Mouse (Mus musculus) CH12.LX (cell line): ENCODE data around the gene Uri1. TPM values are rescaled to one million over a fixed set of nuclear protein-coding genes. Genes with fewer than 3 reads are reported as not detected.

Experiments used
- polyA plus RNA-seq: library from polyadenylated mRNA; unstranded; fragments of >175 nt; gene quantifications from 2 replicates; pipeline ENCODE4 v1.2.1, GENCODE M21; 2012; ENCODE audit warnings: low read depth; ENCODE audit not compliant: insufficient read length
- total RNA-seq, 2 experiments: library from RNA; depleted of rRNA; stranded (reverse); fragments of 300-350 nt in 1 of 2; fragments of >200 nt in 1 of 2; gene quantifications; 2 replicates each; pipeline ENCODE4 v1.2.3; 2012 to 2014

Uri1 gene
- total and polyA plus RNA-seq, 3 experiments = 37.1 to 53.3 (median 50.1) TPM

Other genes starting within 250 kb of the Uri1 start
- not detected in 2 replicates for gene Zfp536, start 249.9 kb downstream of the Uri1 start, total RNA-seq (2012; rRNA removed)
- gene Zfp536, start 249.9 kb downstream of the Uri1 start, total RNA-seq (2014; rRNA removed) = not detected in 2 replicates
- not detected in 2 replicates for gene Zfp536, start 249.9 kb downstream of the Uri1 start, polyA plus RNA-seq
- gene Ccne1, start 84.0 kb upstream of the Uri1 start, total RNA-seq (2012; rRNA removed) = 43.7 and 74.4 TPM in 2 replicates
- 70.0 and 77.8 TPM in 2 replicates for gene Ccne1, start 84.0 kb upstream of the Uri1 start, total RNA-seq (2014; rRNA removed)
- 109 and 110 TPM in 2 replicates for gene Ccne1, start 84.0 kb upstream of the Uri1 start, polyA plus RNA-seq
- 7.4 and 8.1 TPM in 2 replicates for gene 1600014C10Rik, start 159.7 kb upstream of the Uri1 start, total RNA-seq (2012; rRNA removed)
- gene 1600014C10Rik, start 159.7 kb upstream of the Uri1 start, total RNA-seq (2014; rRNA removed) = 9.7 and 10.3 TPM in 2 replicates
- 9.4 and 10.6 TPM in 2 replicates for gene 1600014C10Rik, start 159.7 kb upstream of the Uri1 start, polyA plus RNA-seq
- 0.59 and 0.72 TPM in 2 replicates for gene Plekhf1, start 204.5 kb upstream of the Uri1 start, total RNA-seq (2012; rRNA removed)
- gene Plekhf1, start 204.5 kb upstream of the Uri1 start, total RNA-seq (2014; rRNA removed) = 0.16 and 0.24 TPM in 2 replicates
- gene Plekhf1, start 204.5 kb upstream of the Uri1 start, polyA plus RNA-seq = 0.12 TPM in 1 of 2 replicates, not detected in the other
- 33.5 and 39.7 TPM in 2 replicates for gene Pop4, start 247.9 kb upstream of the Uri1 start, total RNA-seq (2012; rRNA removed)
- 64.0 and 73.8 TPM in 2 replicates for gene Pop4, start 247.9 kb upstream of the Uri1 start, total RNA-seq (2014; rRNA removed)
- 50.5 and 63.0 TPM in 2 replicates for gene Pop4, start 247.9 kb upstream of the Uri1 start, polyA plus RNA-seq